Mouse (Mus musculus): ENCODE results near the gene Ctdsp2. TPM values are rescaled to one million over a fixed set of nuclear protein-coding genes. Genes with fewer than 3 reads are reported as not detected.

The Ctdsp2 gene
- total RNA-seq, 2 experiments from 2014 or later: 94.0 to 99.2 TPM

GRCm38 (mm10) chr10:127002056-127002455 is 23.5 kb downstream of the Ctdsp2 start:
- Histone ChIP-seq H3K4me3 (no peak overlapping the region), H3K27ac (no peak overlapping the region)
- DNase-seq: no peak
- intact Hi-C loops (cut with DNase I): no loop called here
- TF ChIP-seq CTCF (IDR thresholded peaks at IDR 0.05): no peak

- intact Hi-C loops (cut with DNase I): no loop called here
These were observed 24.2 kb downstream of the Ctdsp2 start for GRCm38 (mm10) chr10:127002765-127003164.

GRCm38 (mm10) chr10:127003334-127003733 is 24.8 kb downstream of the Ctdsp2 start:
- no peak for DNase-seq
- Histone ChIP-seq H3K27ac (no peak overlapping the region), H3K4me3 (no peak overlapping the region)
- TF ChIP-seq CTCF (IDR thresholded peaks at IDR 0.05): no peak
- intact Hi-C loops (cut with DNase I): no loop called here

More at GRCm38 (mm10) chr10:127002765-127003164, 24.2 kb downstream of the Ctdsp2 start:
- no peak for TF ChIP-seq CTCF (IDR thresholded peaks at IDR 0.05)
- Histone ChIP-seq H3K27ac (no peak overlapping the region), H3K4me3 (no peak overlapping the region)
- DNase-seq: no peak

- TF ChIP-seq CTCF (IDR thresholded peaks at IDR 0.05): no peak
- no peak overlapping the region for H3K4me3 ChIP-seq
- intact Hi-C loops (cut with DNase I): no loop called here
- H3K27ac ChIP-seq: no peak overlapping the region
- no peak for DNase-seq
These were observed 25.3 kb downstream of the Ctdsp2 start for GRCm38 (mm10) chr10:127003806-127004205.

- no peak overlapping the region for H3K27ac ChIP-seq
- no peak for DNase-seq
- intact Hi-C loops (cut with DNase I): no loop called here
- peak; percentile 49 for TF ChIP-seq CTCF (IDR thresholded peaks at IDR 0.05)
- no peak overlapping the region for H3K4me3 ChIP-seq
These were observed 38.0 kb downstream of the Ctdsp2 start for GRCm38 (mm10) chr10:127016488-127016887.

- Histone ChIP-seq H3K4me3 (no peak overlapping the region), H3K27ac (no peak overlapping the region)
- no peak for DNase-seq
- intact Hi-C loops (cut with DNase I): no loop called here
- no peak for TF ChIP-seq CTCF (IDR thresholded peaks at IDR 0.05)
These were observed 38.6 kb downstream of the Ctdsp2 start for GRCm38 (mm10) chr10:127017071-127017470.

- no peak for DNase-seq
- TF ChIP-seq CTCF (IDR thresholded peaks at IDR 0.05): no peak
- H3K27ac ChIP-seq: no peak overlapping the region
- H3K4me3 ChIP-seq: no peak overlapping the region
- intact Hi-C loops (cut with DNase I): no loop called here
These were observed 39.9 kb downstream of the Ctdsp2 start for GRCm38 (mm10) chr10:127018422-127018821.

GRCm38 (mm10) chr10:127030336-127031296 is 52.1 kb downstream of the Ctdsp2 start, which contains the start of gene Tsfm:
Tsfm (minus strand) TSS chr10:127030840.
- TF ChIP-seq CTCF (IDR thresholded peaks at IDR 0.05): no peak; the same call in none of the 2 replicates
- peak within 1 kb of the TSS; percentile 98 for H3K4me3 ChIP-seq
- H3K27ac ChIP-seq: peak within 1 kb of the TSS; percentile 90
- peak; percentile 96 for DNase-seq
- intact Hi-C loops (cut with DNase I): loop anchor here (1.0 to 2.0 kb wide), 2 partner anchors 44 to 111 kb away; no protein-coding TSS in a partner anchor

- TF ChIP-seq CTCF (IDR thresholded peaks at IDR 0.05): no peak
- H3K27ac ChIP-seq: no peak overlapping the region
- no peak for DNase-seq
- no peak overlapping the region for H3K4me3 ChIP-seq
- intact Hi-C loops (cut with DNase I): no loop called here
These were observed 54.8 kb downstream of the Ctdsp2 start for GRCm38 (mm10) chr10:127033301-127033741.

- intact Hi-C loops (cut with DNase I): no loop called here
- Histone ChIP-seq H3K4me3 (no peak overlapping the region), H3K27ac (no peak overlapping the region)
- DNase-seq: no peak
- no peak for TF ChIP-seq CTCF (IDR thresholded peaks at IDR 0.05)
These were observed 57.8 kb downstream of the Ctdsp2 start for GRCm38 (mm10) chr10:127036273-127036672.

GRCm38 (mm10) chr10:127037641-127038040 is 59.1 kb downstream of the Ctdsp2 start:
- H3K4me3 ChIP-seq: no peak overlapping the region
- intact Hi-C loops (cut with DNase I): no loop called here
- no peak overlapping the region for H3K27ac ChIP-seq
- TF ChIP-seq CTCF (IDR thresholded peaks at IDR 0.05): no peak
- no peak for DNase-seq

GRCm38 (mm10) chr10:127040569-127041214 is 62.2 kb downstream of the Ctdsp2 start:
- Histone ChIP-seq H3K4me3 (peak overlapping the region; percentile 89), H3K27ac (peak overlapping the region; percentile 88)
- no peak for TF ChIP-seq CTCF (IDR thresholded peaks at IDR 0.05)
- DNase-seq: no peak
- intact Hi-C loops (cut with DNase I): no loop called here

- peak; percentile 55 for DNase-seq
- Histone ChIP-seq H3K27ac (peak within 1 kb of the TSS; percentile 88), H3K4me3 (peak within 1 kb of the TSS; percentile 89)
- no peak for TF ChIP-seq CTCF (IDR thresholded peaks at IDR 0.05)
- intact Hi-C loops (cut with DNase I): no loop called here
These were observed 62.8 kb downstream of the Ctdsp2 start, which contains the start of the genes Mettl1 and Eef1akmt3 for GRCm38 (mm10) chr10:127041274-127041766. Mettl1 (plus strand) TSS chr10:127041414. Eef1akmt3 (minus strand) TSS chr10:127041513.

Measured in gastrocnemius, adult 2 months (tissue).